Mouse (Mus musculus) liver, adult 2 months (tissue): ENCODE measurements around the gene Stk32b.

ENCODE experiments used
- CTCF ChIP-seq: fragments of 200-500 bp; IDR thresholded peaks from 2 replicates; pipeline ENCODE4 v1.5.1; 2011; ENCODE audit warnings: low read depth, low read length, control low read depth
- POLR2A ChIP-seq: fragments of 200-500 bp; IDR thresholded peaks from 2 replicates; pipeline ENCODE4 v1.6.1; 2011; ENCODE audit warnings: low read length, control low read depth; ENCODE audit not compliant: insufficient read depth; ENCODE audit errors: extremely low read depth

DNA sequence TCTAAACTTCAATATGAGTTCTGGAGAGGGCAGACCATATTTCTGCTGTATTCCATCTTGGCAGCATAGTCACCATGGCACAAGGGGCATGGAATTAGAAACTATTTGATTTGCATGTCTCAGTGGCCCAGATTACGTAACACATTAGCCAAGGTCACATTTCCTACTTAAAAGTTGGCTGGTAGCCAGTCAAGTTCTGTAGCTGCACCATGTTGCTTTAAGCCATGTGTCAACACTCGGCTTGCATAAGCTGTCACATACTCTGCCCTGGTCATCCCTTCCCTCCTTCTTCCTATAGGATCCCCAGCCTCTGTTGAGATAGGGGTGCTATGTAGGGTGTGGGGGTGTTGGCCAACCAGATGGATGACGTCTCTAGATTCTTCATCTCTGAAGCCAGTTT, 196.5 kb downstream of the Stk32b start:
- no peak for TF ChIP-seq POLR2A
- TF ChIP-seq CTCF: no peak
